Mouse (Mus musculus) urinary bladder, adult 18-20 months (tissue): Measurements from ENCODE around the gene Fgf8.

Experiments used
- DNase-seq, 2 experiments: peaks; one replicate each; pipeline ENCODE4 v3.0.0; 2022; ENCODE audit warnings: low spot score in 2 of 2, mixed read lengths in 2 of 2

The Fgf8 gene

GRCm38 (mm10) chr19:45748691-45749242 lies 6.1 kb upstream of the Fgf8 start:
- DNase-seq, result no peak

GRCm38 (mm10) chr19:45748206-45748605 lies 5.5 kb upstream of the Fgf8 start:
- no peak for DNase-seq

DNA sequence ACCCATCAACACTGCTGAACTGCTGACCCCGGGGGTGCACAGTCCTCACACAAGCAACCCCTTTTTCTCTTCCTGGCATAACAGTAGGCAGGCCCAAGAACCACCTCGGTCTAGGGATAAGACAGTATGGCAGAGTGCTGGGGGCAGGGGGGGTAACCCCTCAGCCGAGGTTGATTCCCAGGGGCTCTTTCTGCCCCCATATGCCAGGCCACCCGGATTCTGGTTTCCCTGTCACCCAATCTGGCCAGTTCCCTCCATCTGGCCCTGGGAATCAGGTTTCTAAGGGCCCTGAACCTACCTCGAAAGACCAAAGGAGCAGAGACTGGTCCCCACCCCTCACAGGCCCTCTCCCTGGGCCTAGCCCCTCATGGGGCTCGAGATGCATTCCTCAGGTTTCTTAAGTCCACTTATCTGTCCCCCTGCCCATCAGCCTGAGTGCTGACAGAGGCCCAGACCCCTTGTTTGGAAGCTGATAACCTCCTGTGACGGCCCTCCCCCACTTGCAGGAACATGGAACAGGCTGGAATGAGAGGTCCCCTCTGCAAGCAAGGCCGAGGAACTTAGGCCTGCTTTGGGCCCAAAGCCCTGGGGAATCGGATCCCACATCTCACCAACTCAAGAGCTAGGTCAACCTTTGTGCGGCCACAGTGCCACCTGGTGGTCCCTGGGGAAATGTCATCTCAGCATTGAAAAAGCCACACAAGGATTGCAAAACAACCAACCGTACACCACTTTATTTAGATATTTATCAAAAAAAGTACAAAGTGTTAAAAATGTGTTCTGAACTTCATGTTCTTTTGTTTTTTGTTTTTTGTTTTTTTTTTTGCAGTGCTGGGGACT lies 4.5 kb upstream of the Fgf8 start:
- DNase-seq, result peak; percentile 70 to 84

- DNase-seq, result peak; percentile 57 to 64
Observed at GRCm38 (mm10) chr19:45746153-45747020, 3.7 kb upstream of the Fgf8 start.

GRCm38 (mm10) chr19:45745344-45746152 lies 2.8 kb upstream of the Fgf8 start:
- DNase-seq, result no peak

DNA sequence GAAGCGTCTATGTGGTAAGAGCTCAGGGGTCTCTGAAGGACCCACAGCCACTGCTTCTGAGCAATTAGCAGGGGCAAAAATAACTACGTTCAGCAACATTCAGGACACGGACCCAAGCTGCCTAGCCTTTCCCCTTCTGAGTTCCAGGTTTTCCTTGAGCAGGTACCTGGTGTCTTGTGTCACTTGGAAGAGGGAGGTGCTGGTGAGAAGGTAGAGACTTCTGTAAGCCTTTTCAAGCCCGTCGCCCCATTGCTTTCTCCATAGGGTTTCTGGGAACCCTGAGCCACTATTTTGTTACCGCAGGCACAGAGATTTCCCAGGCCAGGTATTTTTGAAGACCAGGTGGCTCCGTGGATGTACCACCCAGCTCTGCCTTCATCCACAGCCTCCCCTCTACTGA lies 904 bp upstream of the Fgf8 start:
- no peak for DNase-seq

DNA sequence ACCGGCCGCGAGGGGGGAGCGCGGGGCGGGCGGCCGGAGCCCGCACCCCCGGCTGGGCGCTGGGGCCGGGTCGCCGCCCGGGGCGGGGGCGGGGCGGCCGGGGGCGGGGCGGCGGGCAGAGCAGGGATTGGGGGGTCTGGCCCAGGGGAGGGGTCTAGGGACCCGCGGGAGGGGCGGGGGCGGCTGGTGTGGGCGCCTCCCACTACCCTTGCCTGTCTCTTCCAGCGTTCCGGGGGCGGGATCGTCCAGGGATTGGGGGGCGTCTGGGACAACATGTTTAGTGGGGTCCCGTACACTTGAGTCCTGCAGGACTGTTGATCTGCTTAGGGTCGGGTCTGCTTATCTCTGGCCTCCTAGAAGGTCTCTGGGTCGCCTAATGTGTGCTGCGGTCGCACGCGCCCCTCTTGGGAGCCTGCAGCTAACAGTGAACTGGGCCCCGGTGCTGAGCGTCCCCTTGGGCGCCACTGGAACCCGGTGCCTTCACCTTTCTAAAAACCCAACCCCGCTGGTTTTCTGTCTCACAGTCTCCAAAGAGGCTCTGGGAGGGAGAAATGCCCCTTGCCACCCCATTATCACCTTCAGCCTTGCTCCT lies 365 bp upstream of the Fgf8 start:
- DNase-seq, result no peak

GRCm38 (mm10) chr19:45741431-45742217 lies 1.1 kb downstream of the Fgf8 start:
- DNase-seq, result no peak

- DNase-seq, result no peak
Observed at GRCm38 (mm10) chr19:45740817-45741216, 1.9 kb downstream of the Fgf8 start.

- no peak for DNase-seq
Observed at GRCm38 (mm10) chr19:45740233-45740632, 2.5 kb downstream of the Fgf8 start.

GRCm38 (mm10) chr19:45738521-45738920 lies 4.2 kb downstream of the Fgf8 start:
- no peak for DNase-seq

GRCm38 (mm10) chr19:45737846-45738484 lies 4.8 kb downstream of the Fgf8 start:
- no peak for DNase-seq

GRCm38 (mm10) chr19:45737208-45737845 lies 5.4 kb downstream of the Fgf8 start:
- no peak for DNase-seq

- peak in 1 of 2 experiments; percentile 35 for DNase-seq
Observed at GRCm38 (mm10) chr19:45736855-45737207, 5.9 kb downstream of the Fgf8 start.

DNA sequence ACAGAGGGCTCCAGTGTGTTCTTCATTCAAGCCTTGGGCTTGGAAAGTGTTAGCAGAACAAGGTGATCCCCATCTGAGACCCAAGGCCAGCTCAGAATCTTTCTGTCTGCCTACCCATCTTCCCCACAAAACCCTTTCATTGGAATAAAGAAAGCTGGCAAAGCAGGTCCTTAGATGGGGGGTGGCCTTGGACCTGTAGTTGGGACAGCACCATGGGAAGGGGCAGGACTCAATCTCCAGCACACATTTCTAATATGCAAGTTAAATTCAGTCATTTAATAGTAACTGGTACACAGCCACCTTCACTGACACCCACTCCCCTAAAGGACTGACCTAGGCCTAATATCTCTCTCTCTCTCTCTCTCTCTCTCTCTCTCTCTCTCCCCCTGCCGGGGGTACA lies 6.5 kb downstream of the Fgf8 start:
- no peak for DNase-seq

GRCm38 (mm10) chr19:45734762-45735161 lies 8.0 kb downstream of the Fgf8 start:
- no peak for DNase-seq

- DNase-seq, result no peak
Observed at GRCm38 (mm10) chr19:45734191-45734590, 8.5 kb downstream of the Fgf8 start.

GRCm38 (mm10) chr19:45733564-45733963 lies 9.2 kb downstream of the Fgf8 start:
- DNase-seq, result no peak

- DNase-seq, result no peak
Observed at GRCm38 (mm10) chr19:45731658-45732057, 11.1 kb downstream of the Fgf8 start.
